Mouse (Mus musculus) thymus, postnatal 0 days (tissue): Measurements from ENCODE around the gene Casc4. TPM values are rescaled to one million over a fixed set of nuclear protein-coding genes. Genes with fewer than 3 reads are reported as not detected.

Source experiments
- DNase-seq: peaks from one replicate; pipeline ENCODE4 v3.0.0-alpha.2; 2015; ENCODE audit warnings: low spot score
- polyA plus RNA-seq: library from polyadenylated mRNA; unstranded; fragments of >200 nt; fragmentation: Nextera tagmentation; extraction: Ambion mirVana; gene quantifications from 2 replicates; pipeline ENCODE4 v1.2.1, GENCODE M21; 2015

The Casc4 gene
- 9.6 and 16.5 TPM in 2 replicates for polyA plus RNA-seq

DNA sequence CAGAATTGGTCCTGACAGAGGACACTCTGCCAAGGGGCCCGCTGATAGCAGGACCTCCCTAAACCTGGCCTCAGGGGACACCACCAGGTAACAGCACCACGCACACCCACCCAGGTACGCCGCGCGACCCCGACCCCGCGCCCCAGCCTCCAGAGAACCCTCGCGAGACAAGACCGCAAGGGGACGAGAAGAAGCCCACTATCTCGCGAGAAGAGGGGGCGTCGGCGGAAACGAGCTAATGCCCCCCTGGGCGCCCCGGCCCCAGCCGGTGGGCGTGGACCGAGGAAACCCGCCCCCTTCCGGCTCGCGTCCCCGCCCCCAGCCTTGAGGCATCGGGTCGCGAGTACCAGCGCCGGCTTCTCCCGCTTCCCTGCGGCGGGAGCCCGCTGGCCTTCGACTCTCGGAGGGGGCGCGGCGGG, at the start of gene Casc4:
Gene Casc4, plus strand, starts transcription at position 339 of the 419 bp plus-strand sequence.
- peak; percentile 98 for DNase-seq

GRCm38 (mm10) chr2:121821787-121822186, 45.0 kb upstream of the Casc4 start:
- DNase-seq: no peak

DNA sequence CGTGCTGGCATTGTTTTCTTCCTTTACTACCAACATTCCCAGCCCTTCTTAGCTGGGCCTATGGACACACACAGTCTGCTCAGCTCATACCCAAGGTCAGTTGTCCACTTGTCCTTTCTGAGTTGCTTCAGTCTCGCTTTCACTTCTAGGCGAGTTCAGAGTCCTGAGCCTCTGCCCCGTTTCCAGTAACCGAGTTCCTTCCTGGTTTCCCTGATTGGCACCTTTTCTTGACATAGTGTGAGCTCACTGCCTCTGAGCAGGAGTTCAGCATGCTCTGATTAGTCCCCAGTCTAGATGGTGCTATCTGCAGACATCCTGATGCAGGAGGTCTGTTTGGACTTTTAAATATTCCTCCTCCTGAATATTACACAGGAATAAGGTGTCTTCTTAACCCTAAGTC, 42.1 kb upstream of the Casc4 start:
- no peak for DNase-seq

GRCm38 (mm10) chr2:121826189-121826588, 40.6 kb upstream of the Casc4 start:
- DNase-seq: no peak

- no peak for DNase-seq
These were observed 38.4 kb upstream of the Casc4 start for GRCm38 (mm10) chr2:121828411-121828810.

GRCm38 (mm10) chr2:121832484-121832894, 34.3 kb upstream of the Casc4 start:
- DNase-seq: peak; percentile 64

GRCm38 (mm10) chr2:121834926-121835325, 31.8 kb upstream of the Casc4 start:
- DNase-seq: no peak

DNA sequence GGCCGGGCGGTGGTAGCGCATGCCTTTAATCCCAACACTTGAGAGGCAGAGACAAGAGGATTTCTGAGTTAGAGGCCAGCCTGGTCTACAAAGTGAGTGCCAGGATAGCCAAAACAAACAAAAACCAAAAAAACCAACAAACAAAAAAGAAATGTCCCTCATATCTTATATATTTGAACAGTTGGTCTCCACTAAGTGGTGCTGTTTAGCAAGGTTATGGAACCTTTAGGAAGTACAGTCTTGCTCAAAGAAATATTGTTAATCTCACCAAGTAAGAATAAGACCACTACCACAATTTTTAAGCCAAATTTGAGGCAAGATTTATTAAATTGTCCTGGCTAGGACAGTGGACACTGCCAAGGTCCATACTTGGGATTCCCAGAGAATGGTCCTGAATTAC, 25.3 kb upstream of the Casc4 start:
- no peak for DNase-seq

DNA sequence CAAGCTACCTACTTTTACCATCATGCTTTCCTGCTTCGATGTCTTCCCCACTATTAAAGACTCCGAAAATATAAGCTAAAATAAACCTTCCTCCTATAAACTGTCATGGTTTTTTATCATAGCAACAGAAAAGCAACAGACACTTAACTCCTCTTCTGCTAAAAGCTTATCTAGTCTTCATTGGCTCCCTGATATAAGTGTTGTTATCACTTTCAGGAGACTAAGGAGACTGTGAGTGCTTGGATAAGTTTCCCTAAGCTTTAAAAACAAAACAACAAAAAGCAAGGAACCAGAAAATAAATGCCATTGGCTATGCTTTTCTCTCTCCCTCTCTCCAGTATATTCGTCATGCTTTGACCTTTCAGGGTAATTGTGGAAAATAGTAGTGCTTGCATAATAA, 24.5 kb upstream of the Casc4 start:
- DNase-seq: no peak

DNA sequence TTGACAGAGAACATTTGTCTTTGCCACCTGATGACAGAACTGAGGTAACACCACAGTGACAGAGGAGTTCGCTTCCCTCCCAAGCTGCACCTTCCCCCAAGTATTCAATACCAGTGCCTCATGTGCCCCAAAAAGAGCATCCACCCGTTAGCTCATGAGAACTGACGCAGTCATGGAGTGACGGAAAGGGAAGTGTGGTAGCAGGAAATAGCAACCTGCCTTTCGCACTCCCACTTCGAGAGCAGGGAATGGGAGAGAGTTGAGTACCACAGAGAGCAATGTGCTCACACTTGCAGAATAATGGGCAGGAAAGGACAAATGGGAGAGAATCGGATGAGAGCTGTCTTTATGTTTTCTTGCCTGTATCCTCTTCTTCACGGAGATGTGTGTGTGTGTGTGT, 20.7 kb upstream of the Casc4 start:
- no peak for DNase-seq

- DNase-seq: no peak
These were observed 14.7 kb upstream of the Casc4 start for GRCm38 (mm10) chr2:121852045-121852444.

DNA sequence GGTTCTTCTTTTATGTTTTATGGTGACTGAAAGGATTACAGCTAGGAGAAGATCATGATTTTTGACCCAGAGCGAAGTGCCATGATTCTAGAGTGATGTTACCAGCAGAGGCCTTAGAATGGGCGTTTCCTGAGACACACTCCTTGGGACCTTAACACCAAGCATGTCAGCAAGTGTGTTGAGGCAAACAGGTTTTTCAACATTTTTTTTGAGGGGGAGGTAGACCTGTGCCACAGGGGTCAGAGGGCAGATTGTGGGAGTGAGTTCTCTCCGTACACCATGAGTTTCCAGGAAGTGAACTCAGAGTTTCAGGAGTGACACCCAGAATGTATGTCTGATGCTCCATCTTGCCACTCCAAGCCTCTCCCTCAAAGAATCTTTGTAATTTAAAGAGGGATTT, 12.8 kb upstream of the Casc4 start:
- DNase-seq: no peak

DNA sequence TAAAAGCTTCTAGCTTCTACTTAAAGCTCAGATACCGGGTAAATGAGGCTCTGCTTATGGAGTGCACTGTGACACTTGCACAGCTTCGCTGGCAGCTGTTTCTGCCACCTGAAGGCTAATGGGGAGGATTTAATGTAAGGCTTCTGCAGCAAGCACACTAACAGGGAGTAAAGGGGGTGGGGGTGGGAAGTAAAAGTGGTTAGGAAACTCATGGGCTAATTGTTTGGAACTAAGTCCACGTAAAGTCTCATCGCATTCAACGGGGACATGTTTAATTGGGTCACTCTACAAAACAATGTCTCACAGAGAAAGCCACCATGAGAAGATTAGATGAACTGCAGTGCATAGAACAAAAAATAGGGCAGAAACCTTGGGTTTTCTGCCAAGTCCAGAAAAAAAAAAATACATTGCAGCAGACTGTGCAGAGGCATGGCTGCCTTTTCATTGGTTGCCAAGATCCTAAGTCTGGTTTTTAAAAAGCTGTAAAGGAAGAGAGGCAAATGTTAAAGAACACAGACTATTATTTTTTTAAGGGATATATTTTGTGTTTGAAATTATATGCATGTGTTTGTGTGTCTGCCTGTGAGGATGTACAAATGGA, 7.3 kb upstream of the Casc4 start:
- DNase-seq: no peak

DNA sequence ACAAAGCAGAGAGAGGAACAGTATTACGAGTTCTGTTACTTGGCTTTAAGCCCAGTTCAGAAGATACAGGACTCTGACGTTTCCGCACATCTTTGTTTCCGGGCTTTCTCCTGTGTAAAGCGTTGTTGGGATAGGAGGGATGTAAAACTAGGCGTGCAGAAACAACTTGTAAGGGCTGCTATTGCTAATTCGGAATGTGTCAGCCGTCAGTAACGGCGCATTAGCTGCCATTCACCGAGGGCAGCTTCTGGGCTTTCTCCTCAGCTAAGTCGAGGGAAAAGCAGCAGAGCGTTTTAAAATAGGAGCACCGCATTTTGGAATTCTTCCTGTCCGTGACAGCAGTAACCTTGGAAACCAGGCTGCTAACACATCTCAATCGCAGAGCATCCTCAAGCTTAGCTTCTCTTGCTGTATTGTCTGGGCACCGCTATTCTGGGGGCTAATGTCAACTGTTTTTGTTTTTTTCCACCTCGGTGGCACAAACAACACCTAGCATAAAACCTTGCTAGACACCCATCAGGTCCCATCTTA, 634 bp upstream of the Casc4 start:
- DNase-seq: peak; percentile 34

DNA sequence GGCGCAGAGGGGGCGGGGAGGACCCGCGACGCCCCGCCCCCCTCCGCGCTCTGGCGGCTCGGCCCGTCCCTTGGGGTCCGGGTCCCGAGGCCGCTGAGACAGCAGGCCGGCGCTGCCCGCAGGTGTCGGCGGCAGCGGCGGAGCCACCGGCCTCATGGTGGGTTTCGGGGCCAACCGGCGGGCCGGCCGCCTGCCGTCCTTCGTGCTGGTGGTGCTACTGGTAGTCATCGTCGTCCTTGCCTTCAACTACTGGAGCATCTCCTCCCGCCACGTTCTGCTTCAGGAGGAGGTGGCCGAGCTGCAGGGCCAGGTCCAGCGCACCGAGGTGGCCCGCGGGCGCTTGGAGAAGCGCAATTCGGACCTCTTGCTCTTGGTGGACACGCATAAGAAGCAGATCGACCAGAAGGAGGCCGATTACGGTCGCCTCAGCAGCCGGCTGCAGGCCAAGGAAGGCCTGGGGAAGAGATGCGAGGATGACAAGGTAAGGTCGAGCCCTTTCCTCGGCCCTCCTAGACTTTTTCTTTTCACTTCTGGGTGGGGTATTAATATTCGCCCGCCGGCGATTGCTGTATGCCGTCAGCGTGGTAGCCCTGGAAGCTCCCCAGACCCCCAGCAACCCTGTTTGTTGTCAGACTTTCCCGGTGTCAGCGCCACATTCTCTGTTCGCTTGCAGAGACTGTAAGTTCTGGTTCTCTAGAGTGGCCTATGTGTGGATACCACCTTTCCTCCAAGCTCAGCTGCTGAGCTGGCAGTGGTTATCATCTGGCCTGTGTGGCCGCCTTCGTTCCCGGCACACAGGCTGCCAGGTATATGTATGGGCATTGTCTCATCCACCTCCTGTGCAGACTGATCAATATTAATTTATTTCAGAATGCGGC, 520 bp downstream of the Casc4 start:
- DNase-seq: peak; percentile 25

DNA sequence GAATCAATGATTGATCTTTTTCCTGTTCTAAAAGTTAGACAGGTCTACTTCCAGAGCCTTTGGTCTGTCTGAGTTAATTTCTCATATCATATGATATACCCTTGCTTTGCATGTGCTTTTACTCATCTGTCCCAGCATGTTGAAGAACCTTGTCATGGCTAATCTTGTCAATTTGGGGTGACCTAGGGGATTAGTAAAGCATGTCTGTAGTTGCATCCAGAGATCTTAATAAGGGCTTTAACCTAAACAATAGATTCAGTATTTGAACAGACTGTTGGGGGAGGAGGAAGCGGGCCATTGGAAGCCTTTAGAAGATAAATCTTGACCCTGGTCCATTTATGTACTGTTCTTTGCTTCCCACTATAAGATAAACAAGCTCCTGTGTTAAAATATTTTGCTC, 12.7 kb downstream of the Casc4 start:
- no peak for DNase-seq

GRCm38 (mm10) chr2:121885509-121886106, 18.8 kb downstream of the Casc4 start:
- DNase-seq: no peak

- DNase-seq: no peak
These were observed 19.6 kb downstream of the Casc4 start for GRCm38 (mm10) chr2:121886406-121886805.

GRCm38 (mm10) chr2:121888720-121889497, 22.1 kb downstream of the Casc4 start:
- no peak for DNase-seq

DNA sequence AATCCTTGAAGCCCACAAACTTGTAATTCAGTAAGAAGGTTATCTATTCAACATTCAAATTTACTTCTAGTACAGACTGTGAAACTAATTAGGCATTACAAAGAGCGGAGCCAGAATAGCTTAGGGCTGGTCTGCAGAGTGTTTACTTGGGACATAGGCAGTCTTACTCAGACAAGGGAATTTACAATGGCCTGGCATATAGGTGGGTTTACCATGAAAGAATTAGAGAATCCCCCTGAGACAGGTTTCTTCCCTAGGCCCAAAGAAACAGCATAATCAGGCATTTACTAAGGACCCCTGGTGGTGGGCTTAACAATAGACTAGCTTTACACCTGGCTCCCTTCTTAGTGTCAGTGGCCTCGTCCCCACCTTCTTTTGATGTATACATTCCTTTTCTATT, 28.5 kb downstream of the Casc4 start:
- DNase-seq: no peak

DNA sequence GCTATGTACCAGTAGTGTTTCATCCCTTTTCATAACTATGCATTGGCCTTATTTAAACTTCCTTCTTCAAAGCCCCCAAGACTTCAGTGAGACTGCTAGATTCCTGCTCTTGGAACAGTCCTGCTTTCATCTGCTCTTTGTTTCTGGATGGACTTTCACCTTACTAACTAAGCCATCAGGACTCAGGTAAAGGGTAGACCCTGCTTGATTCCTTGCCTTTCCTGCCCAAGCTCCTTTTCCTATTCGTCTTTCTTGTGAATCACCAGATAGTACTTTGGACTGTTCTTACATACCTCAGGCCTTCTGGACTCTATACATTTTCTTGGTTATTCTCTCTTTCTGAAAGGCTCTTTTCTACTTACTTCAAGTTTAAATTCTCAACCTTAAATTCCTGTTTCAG, 30.1 kb downstream of the Casc4 start:
- no peak for DNase-seq
